Mouse (Mus musculus): Measurements from ENCODE around the gene Fam196a. TPM values are rescaled to one million over a fixed set of nuclear protein-coding genes. Genes with fewer than 3 reads are reported as not detected.

The Fam196a gene
- 1 to 10 TPM; 2.2 to 2.4 TPM for total RNA-seq (2021)
- long read RNA-seq, experiment 1, partial matches to known transcripts = 0 of 2 reads
- long read RNA-seq, experiment 1, other reads (novel, unspliced or antisense) = 1 of 2 reads
- long read RNA-seq, experiment 2 = 0 reads

GRCm38 (mm10) chr7:134937927-134938609 is at the start of gene Fam196a:
Fam196a (minus strand) TSS chr7:134938430.
- peak; percentile 73 for DNase-seq

GRCm38 (mm10) chr7:134961608-134962007 is 23.4 kb upstream of the Fam196a start:
- no peak for DNase-seq

- DNase-seq = peak; percentile 41
Observed at GRCm38 (mm10) chr7:134960871-134961270, 22.6 kb upstream of the Fam196a start.

- no peak for DNase-seq
Observed at GRCm38 (mm10) chr7:134959086-134959485, 20.9 kb upstream of the Fam196a start.

GRCm38 (mm10) chr7:134945925-134946716 is 7.9 kb upstream of the Fam196a start:
- no peak for DNase-seq

- DNase-seq = peak; percentile 66
Observed at GRCm38 (mm10) chr7:134943701-134944100, 5.5 kb upstream of the Fam196a start.

GRCm38 (mm10) chr7:134943063-134943462 is 4.8 kb upstream of the Fam196a start:
- DNase-seq = no peak

GRCm38 (mm10) chr7:134941891-134942290 is 3.7 kb upstream of the Fam196a start:
- no peak for DNase-seq

GRCm38 (mm10) chr7:134937471-134937926 is 731 bp downstream of the Fam196a start:
- peak; percentile 19 for DNase-seq

GRCm38 (mm10) chr7:134931886-134932285 is 6.3 kb downstream of the Fam196a start:
- DNase-seq = no peak

- DNase-seq = no peak
Observed at GRCm38 (mm10) chr7:134901992-134902391, 36.2 kb downstream of the Fam196a start.

GRCm38 (mm10) chr7:134899462-134899861 is 38.8 kb downstream of the Fam196a start:
- DNase-seq = no peak

GRCm38 (mm10) chr7:134894604-134895003 is 43.6 kb downstream of the Fam196a start:
- no peak for DNase-seq

- peak; percentile 33 for DNase-seq
Observed at GRCm38 (mm10) chr7:134892972-134893371, 45.3 kb downstream of the Fam196a start.

GRCm38 (mm10) chr7:134892449-134892871 is 45.8 kb downstream of the Fam196a start:
- DNase-seq = no peak

- DNase-seq = no peak
Observed at GRCm38 (mm10) chr7:134883516-134883915, 54.7 kb downstream of the Fam196a start.

GRCm38 (mm10) chr7:134880431-134880830 is 57.8 kb downstream of the Fam196a start:
- DNase-seq = peak; percentile 37

- DNase-seq = no peak
Observed at GRCm38 (mm10) chr7:134878985-134879384, 59.2 kb downstream of the Fam196a start.

- DNase-seq = no peak
Observed at GRCm38 (mm10) chr7:134872981-134873380, 65.2 kb downstream of the Fam196a start.

- DNase-seq = no peak
Observed at GRCm38 (mm10) chr7:134872511-134872910, 65.7 kb downstream of the Fam196a start.

GRCm38 (mm10) chr7:134864175-134864574 is 74.1 kb downstream of the Fam196a start:
- DNase-seq = peak; percentile 73

- no peak for DNase-seq
Observed at GRCm38 (mm10) chr7:134862000-134862399, 76.2 kb downstream of the Fam196a start.

GRCm38 (mm10) chr7:134842751-134843150 is 95.5 kb downstream of the Fam196a start:
- DNase-seq = no peak

Data from adrenal gland, postnatal 10 days (tissue).